Mouse (Mus musculus) CH12.LX (cell line): ENCODE data around the gene Mrps7.

Experiments used
- CHD2 ChIP-seq: IDR thresholded peaks from 2 replicates; pipeline ENCODE4 v1.6.1; 2011; ENCODE audit warnings: low read length, improper control_type of control experiment
- CTCF ChIP-seq, 2 experiments: IDR thresholded peaks in 1 of 2; conservative IDR thresholded peaks in 1 of 2; 2 replicates each; pipeline ENCODE4 v1.5.1; 2011 to 2012; ENCODE audit warnings: low read depth in 2 of 2, low read length in 2 of 2, improper control_type of control experiment in 1 of 2, inconsistent platforms in 1 of 2, mild to moderate bottlenecking in 1 of 2, moderate library complexity in 1 of 2
- E2F4 ChIP-seq: IDR thresholded peaks from 2 replicates; pipeline ENCODE4 v1.6.1; 2011; ENCODE audit warnings: low read depth, low read length, improper control_type of control experiment; ENCODE audit not compliant: insufficient replicate concordance
- MAX ChIP-seq: IDR thresholded peaks from 2 replicates; pipeline ENCODE4 v1.6.1; 2011; ENCODE audit warnings: low read length, improper control_type of control experiment
- POLR2A ChIP-seq: IDR thresholded peaks from 2 replicates; pipeline ENCODE4 v1.6.1; 2011; ENCODE audit warnings: low read depth, mild to moderate bottlenecking, improper control_type of control experiment, low read length
- SIN3A ChIP-seq: IDR thresholded peaks from 2 replicates; pipeline ENCODE4 v1.6.1; 2012; ENCODE audit warnings: low read length, improper control_type of control experiment, inconsistent platforms
- ZC3H11A ChIP-seq: IDR thresholded peaks from 2 replicates; pipeline ENCODE4 v1.6.1; 2012; ENCODE audit warnings: low read depth, mild to moderate bottlenecking, inconsistent platforms, low read length, improper control_type of control experiment
- ZMIZ1 ChIP-seq: IDR thresholded peaks from 2 replicates; pipeline ENCODE4 v1.6.1; 2012; ENCODE audit warnings: low read depth, mild to moderate bottlenecking, inconsistent platforms, low read length, improper control_type of control experiment

DNA sequence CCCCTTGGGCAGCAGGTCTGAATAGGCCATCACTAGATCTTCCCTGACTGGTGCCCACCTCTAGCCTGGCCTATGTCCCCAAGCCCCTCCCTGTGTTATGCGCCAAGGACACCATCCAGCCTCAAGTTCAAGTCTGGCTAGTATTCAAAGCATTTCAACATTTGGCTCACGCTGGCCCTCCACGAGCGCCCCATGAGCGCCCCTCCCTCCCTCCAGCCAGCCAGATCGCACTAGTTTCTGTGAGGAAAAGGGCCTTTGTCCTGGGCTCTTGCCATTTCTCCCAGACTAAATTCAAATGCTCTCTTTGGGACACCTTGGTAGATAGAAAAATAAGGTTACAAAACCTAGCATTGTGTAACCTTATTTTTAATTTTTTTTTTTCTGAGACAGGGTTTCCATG lies 12.2 kb downstream of the Mrps7 start:
- TF ChIP-seq POLR2A (no peak), MAX (no peak), SIN3A (no peak), CTCF (conservative IDR thresholded peaks at IDR 0.05 in 1 of 2, IDR thresholded peaks at IDR 0.05 in 1 of 2; ENCODE audit: low read depth in 2 of 2, low read length in 2 of 2) (no peak), ZC3H11A (no peak), ZMIZ1 (no peak), CHD2 (no peak), E2F4 (no peak)
